Mouse (Mus musculus) 416B (cell line): ENCODE measurements around the gene Parp6.

Experiments used
- DNase-seq: peaks from one replicate; pipeline ENCODE4 v3.0.0; 2011; ENCODE audit warnings: low read depth

Parp6 gene

GRCm38 (mm10) chr9:59616622-59617306 is at the start of gene Parp6:
Parp6 (plus strand) TSS chr9:59617284.
- peak; percentile 99 for DNase-seq

GRCm38 (mm10) chr9:59571852-59572251 is 45.2 kb upstream of the Parp6 start:
- DNase-seq: no peak

- no peak for DNase-seq
Measured at GRCm38 (mm10) chr9:59577401-59577800, 39.7 kb upstream of the Parp6 start.

GRCm38 (mm10) chr9:59577844-59578504 is 39.1 kb upstream of the Parp6 start, which contains the start of gene Celf6:
Celf6 (plus strand) TSS chr9:59577917.
- DNase-seq: no peak

GRCm38 (mm10) chr9:59578505-59578867 is 38.6 kb upstream of the Parp6 start:
- DNase-seq: no peak

GRCm38 (mm10) chr9:59584871-59585308 is 32.2 kb upstream of the Parp6 start:
- DNase-seq: peak; percentile 80

GRCm38 (mm10) chr9:59588252-59588651 is 28.8 kb upstream of the Parp6 start:
- no peak for DNase-seq

- peak; percentile 24 for DNase-seq
Measured at GRCm38 (mm10) chr9:59588710-59589671, 28.1 kb upstream of the Parp6 start.

GRCm38 (mm10) chr9:59589703-59590439 is 27.2 kb upstream of the Parp6 start:
- DNase-seq: peak; percentile 26

- DNase-seq: no peak
Measured at GRCm38 (mm10) chr9:59601661-59602060, 15.4 kb upstream of the Parp6 start.

GRCm38 (mm10) chr9:59605967-59606366 is 11.1 kb upstream of the Parp6 start:
- DNase-seq: no peak

GRCm38 (mm10) chr9:59610950-59611349 is 6.1 kb upstream of the Parp6 start:
- no peak for DNase-seq

GRCm38 (mm10) chr9:59615797-59616196 is 1.3 kb upstream of the Parp6 start:
- no peak for DNase-seq

- peak; percentile 54 for DNase-seq
Measured at GRCm38 (mm10) chr9:59617307-59617973, 356 bp downstream of the Parp6 start.

- no peak for DNase-seq
Measured at GRCm38 (mm10) chr9:59638372-59638771, 21.3 kb downstream of the Parp6 start.

- DNase-seq: no peak
Measured at GRCm38 (mm10) chr9:59639936-59640335, 22.9 kb downstream of the Parp6 start.

GRCm38 (mm10) chr9:59641320-59641719 is 24.2 kb downstream of the Parp6 start:
- peak; percentile 40 for DNase-seq

GRCm38 (mm10) chr9:59649911-59650310 is 32.8 kb downstream of the Parp6 start:
- no peak for DNase-seq

GRCm38 (mm10) chr9:59653371-59653770 is 36.3 kb downstream of the Parp6 start:
- peak; percentile 96 for DNase-seq

- DNase-seq: no peak
Measured at GRCm38 (mm10) chr9:59654450-59654983, 37.4 kb downstream of the Parp6 start.
